Mouse (Mus musculus) embryonic fibroblast, embryonic 13.5 days (primary cell): ENCODE results near the gene Myadm. TPM values are rescaled to one million over a fixed set of nuclear protein-coding genes. Genes with fewer than 3 reads are reported as not detected.

Source experiments
- H3K27ac ChIP-seq: 2 replicates; pipeline ENCODE4 v1.5.1; 2012; ENCODE audit warnings: low read length, control low read depth, inconsistent platforms; ENCODE audit not compliant: insufficient read depth
- H3K4me1 ChIP-seq: 2 replicates; pipeline ENCODE4 v1.6.1; 2011; ENCODE audit warnings: low read length; ENCODE audit not compliant: control insufficient read depth, insufficient read depth
- H3K4me3 ChIP-seq: 2 replicates; pipeline ENCODE4 v1.5.1; 2011; ENCODE audit warnings: mild to moderate bottlenecking, control low read depth, low read length; ENCODE audit not compliant: insufficient read depth
- CTCF ChIP-seq: IDR thresholded peaks from 2 replicates; pipeline ENCODE4 v1.5.1; 2011; ENCODE audit warnings: mild to moderate bottlenecking, control low read depth, low read length, moderate library complexity, borderline replicate concordance; ENCODE audit not compliant: insufficient read depth
- POLR2A ChIP-seq: IDR thresholded peaks from 2 replicates; pipeline ENCODE4 v1.6.1; 2011; ENCODE audit warnings: low read depth, mild to moderate bottlenecking, control low read depth, low read length, moderate library complexity
- polyA plus RNA-seq: library from polyadenylated mRNA; stranded (reverse); fragments of >200 nt; gene quantifications from 2 replicates; pipeline ENCODE4 v1.2.4, GENCODE M21; 2011; ENCODE audit warnings: low read depth; ENCODE audit not compliant: missing spikeins, insufficient read length

The Myadm gene
- polyA plus RNA-seq, 1 experiment, result 469 TPM

- H3K4me3 ChIP-seq, result peak within 1 kb of the TSS; percentile 54
- H3K27ac ChIP-seq, result no peak within 1 kb of the TSS; the same call in 1 of the 2 replicates
- peak; percentile 38; the same call in 1 of the 2 replicates for TF ChIP-seq POLR2A
- TF ChIP-seq CTCF, result no peak
- no peaks in the 10 kb centered on the region for H3K4me1 ChIP-seq
These were observed 44.0 kb downstream of the Myadm start, which contains the start of gene Cacng7 for GRCm38 (mm10) chr7:3332619-3333521. Gene Cacng7, plus strand, starts transcription at chr7:3332955.

- Histone ChIP-seq H3K4me1 (no peaks in the 10 kb centered on the region), H3K27ac (no peak overlapping the region), H3K4me3 (peak overlapping the region; percentile 54)
- TF ChIP-seq CTCF (no peak), POLR2A (no peak)
These were observed 44.7 kb downstream of the Myadm start for GRCm38 (mm10) chr7:3333542-3333941.

- no peak for TF ChIP-seq CTCF
- TF ChIP-seq POLR2A, result no peak
- no peak overlapping the region for H3K4me3 ChIP-seq
- no peak overlapping the region for H3K27ac ChIP-seq
- H3K4me1 ChIP-seq, result no peaks in the 10 kb centered on the region
These were observed 47.5 kb downstream of the Myadm start for GRCm38 (mm10) chr7:3336412-3336811.

GRCm38 (mm10) chr7:3338286-3338935, 49.5 kb downstream of the Myadm start:
- no peaks in the 10 kb centered on the region for H3K4me1 ChIP-seq
- TF ChIP-seq CTCF, result no peak
- TF ChIP-seq POLR2A, result no peak
- H3K4me3 ChIP-seq, result no peak overlapping the region
- H3K27ac ChIP-seq, result no peak overlapping the region

GRCm38 (mm10) chr7:3339010-3339409, 50.1 kb downstream of the Myadm start:
- Histone ChIP-seq H3K4me3 (no peak overlapping the region), H3K27ac (no peak overlapping the region), H3K4me1 (no peaks in the 10 kb centered on the region)
- TF ChIP-seq POLR2A (no peak), CTCF (no peak)

- Histone ChIP-seq H3K4me3 (no peak overlapping the region), H3K4me1 (no peaks in the 10 kb centered on the region), H3K27ac (no peak overlapping the region)
- no peak for TF ChIP-seq POLR2A
- no peak for TF ChIP-seq CTCF
These were observed 55.0 kb downstream of the Myadm start for GRCm38 (mm10) chr7:3343861-3344260.

- Histone ChIP-seq H3K4me1 (no peaks in the 10 kb centered on the region), H3K27ac (no peak overlapping the region), H3K4me3 (no peak overlapping the region)
- TF ChIP-seq CTCF (no peak), POLR2A (no peak)
These were observed 56.4 kb downstream of the Myadm start for GRCm38 (mm10) chr7:3345301-3345700.

GRCm38 (mm10) chr7:3347366-3348287, 58.7 kb downstream of the Myadm start:
- no peak overlapping the region for H3K4me3 ChIP-seq
- H3K4me1 ChIP-seq, result no peaks in the 10 kb centered on the region

GRCm38 (mm10) chr7:3348326-3348725, 59.4 kb downstream of the Myadm start:
- H3K4me1 ChIP-seq, result no peaks in the 10 kb centered on the region
- H3K4me3 ChIP-seq, result no peak overlapping the region
- H3K27ac ChIP-seq, result no peak overlapping the region
- TF ChIP-seq CTCF (no peak), POLR2A (no peak)

More at GRCm38 (mm10) chr7:3347366-3348287, 58.7 kb downstream of the Myadm start:
- H3K27ac ChIP-seq, result no peak overlapping the region
- TF ChIP-seq CTCF, result no peak
- TF ChIP-seq POLR2A, result no peak
